Mouse (Mus musculus): ENCODE measurements around the gene Gm8369.
A peak's percentile ranks its signal among the peaks of the same experiment; 100 is the strongest.
"Not testable (repeated sequence)": the region's sequence is repeated elsewhere in the genome, so short reads cannot be mapped to it uniquely, and the experiment has no call there.

Gene Gm8369

GRCm38 (mm10) chr19:11516246-11516645 lies 30.5 kb downstream of the Gm8369 start, which contains the start of gene Ms4a6b:
Gene Ms4a6b, plus strand, starts transcription at chr19:11516512.
- no peak for DNase-seq (ENCODE audit: low spot score in 2 of 2)

- DNase-seq (ENCODE audit: low spot score in 2 of 2) = peak; percentile 10 to 41
These were observed 31.1 kb downstream of the Gm8369 start for GRCm38 (mm10) chr19:11516845-11517244.

- DNase-seq (ENCODE audit: low spot score in 2 of 2) = not testable (repeated sequence)
These were observed 31.6 kb downstream of the Gm8369 start for GRCm38 (mm10) chr19:11517373-11517772.

- DNase-seq (ENCODE audit: low spot score in 2 of 2) = peak in 1 of 2 experiments; percentile 21
These were observed 32.6 kb downstream of the Gm8369 start for GRCm38 (mm10) chr19:11518356-11518755.

GRCm38 (mm10) chr19:11520146-11520545 lies 34.4 kb downstream of the Gm8369 start:
- DNase-seq (ENCODE audit: low spot score in 2 of 2) = no peak

GRCm38 (mm10) chr19:11533421-11533820 lies 47.7 kb downstream of the Gm8369 start:
- no peak for DNase-seq (ENCODE audit: low spot score in 2 of 2)

- DNase-seq (ENCODE audit: low spot score in 2 of 2) = no peak
These were observed 48.2 kb downstream of the Gm8369 start for GRCm38 (mm10) chr19:11533888-11534445.

GRCm38 (mm10) chr19:11536593-11536992 lies 50.9 kb downstream of the Gm8369 start, which contains the start of gene Ms4a4d:
Gene Ms4a4d, plus strand, starts transcription at chr19:11536801.
- no peak for DNase-seq (ENCODE audit: low spot score in 2 of 2)

- no peak for DNase-seq (ENCODE audit: low spot score in 2 of 2)
These were observed 51.6 kb downstream of the Gm8369 start for GRCm38 (mm10) chr19:11537336-11537735.

- peak; percentile 50 to 55 for DNase-seq (ENCODE audit: low spot score in 2 of 2)
These were observed 54.6 kb downstream of the Gm8369 start for GRCm38 (mm10) chr19:11540166-11540821.

- DNase-seq (ENCODE audit: low spot score in 2 of 2) = not testable (repeated sequence)
These were observed 58.6 kb downstream of the Gm8369 start for GRCm38 (mm10) chr19:11544383-11544782.

- no peak for DNase-seq (ENCODE audit: low spot score in 2 of 2)
These were observed 62.2 kb downstream of the Gm8369 start for GRCm38 (mm10) chr19:11547911-11548310.

GRCm38 (mm10) chr19:11554726-11555125 lies 69.0 kb downstream of the Gm8369 start:
- DNase-seq (ENCODE audit: low spot score in 2 of 2) = no peak

GRCm38 (mm10) chr19:11559560-11559959 lies 73.8 kb downstream of the Gm8369 start:
- DNase-seq (ENCODE audit: low spot score in 2 of 2) = peak; percentile 4 to 8

Measured in natural killer cell, adult 2 months (primary cell).